Mouse (Mus musculus): ENCODE results near the gene Rhox4c.
"Not testable (repeated sequence)": the region's sequence is repeated elsewhere in the genome, so short reads cannot be mapped to it uniquely, and the experiment has no call there.

The Rhox4c gene

GRCm38 (mm10) chrX:37480037-37480436 lies at the start of gene Rhox4c:
Gene Rhox4c, plus strand, starts transcription at chrX:37480337.
- not testable (repeated sequence) for DNase-seq (ENCODE audit: low spot score)

DNA sequence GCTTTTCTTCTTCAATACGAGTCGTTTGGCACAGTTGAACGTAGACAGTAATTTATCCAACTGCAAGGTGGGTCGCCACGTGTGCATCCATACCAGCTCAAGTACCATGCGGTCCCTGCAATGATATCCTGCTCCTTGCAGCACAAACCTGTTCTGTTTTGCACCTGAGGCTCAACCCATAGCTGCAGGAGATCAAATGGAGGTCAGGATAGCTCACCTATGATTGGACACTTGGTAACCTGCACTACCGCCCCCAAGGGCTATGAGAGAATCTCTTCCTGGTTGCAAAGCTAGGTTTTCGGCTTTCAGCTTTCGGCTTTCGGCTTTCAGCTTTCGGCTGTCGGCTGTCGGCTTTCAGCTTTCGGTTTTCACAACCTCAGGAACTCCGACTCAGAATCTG lies 47.9 kb upstream of the Rhox4c start, which contains the start of gene Rhox4b:
Gene Rhox4b (plus strand): TSS at position 301 of the 400 bp plus-strand sequence.
- not testable (repeated sequence) for DNase-seq (ENCODE audit: low spot score)

GRCm38 (mm10) chrX:37453380-37453779 lies 26.8 kb upstream of the Rhox4c start, which contains the start of gene Rhox2c:
Gene Rhox2c, plus strand, starts transcription at chrX:37453680.
- not testable (repeated sequence) for DNase-seq (ENCODE audit: low spot score)

DNA sequence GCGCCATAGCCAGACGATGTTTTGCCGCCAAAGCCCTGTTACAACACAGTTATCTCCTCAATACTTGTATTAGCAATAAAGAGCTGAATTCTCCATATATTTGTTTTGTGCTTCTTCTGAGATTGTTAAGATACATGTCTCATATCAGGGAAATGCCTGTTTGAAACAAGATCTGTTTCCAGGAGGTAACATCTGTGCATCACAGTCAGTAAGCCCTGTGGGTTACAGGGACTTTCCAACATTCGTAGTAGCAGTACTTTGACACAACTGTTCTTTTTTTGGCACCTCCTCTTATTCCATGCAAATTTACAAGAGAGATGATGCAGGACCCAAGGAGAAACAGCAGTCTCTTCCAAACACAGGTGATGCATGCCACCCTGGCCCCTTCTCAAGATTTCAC lies 21.9 kb upstream of the Rhox4c start, which contains the start of gene Rhox3c:
Gene Rhox3c (plus strand): TSS at position 301 of the 400 bp plus-strand sequence.
- not testable (repeated sequence) for DNase-seq (ENCODE audit: low spot score)

DNA sequence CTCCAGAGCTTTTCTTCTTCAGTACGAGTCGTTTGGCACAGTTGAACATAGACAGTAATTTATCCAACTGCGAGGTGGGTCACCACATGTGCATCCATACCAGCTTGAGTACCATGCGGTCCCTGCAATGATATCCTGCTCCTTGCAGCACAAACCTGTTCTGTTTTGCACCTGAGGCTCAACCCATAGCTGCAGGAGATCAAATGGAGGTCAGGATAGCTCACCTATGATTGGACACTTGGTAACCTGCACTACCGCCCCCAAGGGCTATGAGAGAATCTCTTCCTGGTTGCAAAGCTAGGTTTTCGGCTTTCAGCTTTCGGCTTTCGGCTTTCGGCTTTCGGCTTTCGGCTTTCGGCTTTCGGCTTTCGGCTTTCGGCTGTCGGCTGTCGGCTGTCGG lies 33.9 kb downstream of the Rhox4c start, which contains the start of gene Rhox4d:
Gene Rhox4d (plus strand): TSS at position 301 of the 400 bp plus-strand sequence.
- DNase-seq (ENCODE audit: low spot score), result not testable (repeated sequence)

- not testable (repeated sequence) for DNase-seq (ENCODE audit: low spot score)
These were observed 50.0 kb downstream of the Rhox4c start, which contains the start of gene Rhox2e for GRCm38 (mm10) chrX:37530152-37530551. Gene Rhox2e, plus strand, starts transcription at chrX:37530452.

All from ovary, postnatal 14 days (tissue).